Mouse (Mus musculus): ENCODE measurements around the gene Hmgn5. TPM values are rescaled to one million over a fixed set of nuclear protein-coding genes. Genes with fewer than 3 reads are reported as not detected.

The Hmgn5 gene
- polyA plus RNA-seq (2015; fragmentation: Nextera tagmentation; extraction: Ambion mirVana) = 33.6 and 33.7 TPM in 2 replicates

GRCm38 (mm10) chrX:109013283-109013682 lies at the start of gene Hmgn5:
TSS of gene Hmgn5 (minus strand) at chrX:109013404.
- DNase-seq (ENCODE audit: low spot score) = peak; percentile 88

GRCm38 (mm10) chrX:109047773-109048172 lies 34.6 kb upstream of the Hmgn5 start:
- DNase-seq (ENCODE audit: low spot score) = no peak

- no peak for DNase-seq (ENCODE audit: low spot score)
These were observed 13.0 kb upstream of the Hmgn5 start for GRCm38 (mm10) chrX:109026224-109026623.

GRCm38 (mm10) chrX:109020858-109021257 lies 7.7 kb upstream of the Hmgn5 start:
- no peak for DNase-seq (ENCODE audit: low spot score)

GRCm38 (mm10) chrX:109014166-109014565 lies 962 bp upstream of the Hmgn5 start:
- peak; percentile 5 for DNase-seq (ENCODE audit: low spot score)

GRCm38 (mm10) chrX:109013686-109014085 lies 482 bp upstream of the Hmgn5 start:
- DNase-seq (ENCODE audit: low spot score) = peak; percentile 41

- DNase-seq (ENCODE audit: low spot score) = peak; percentile 71
These were observed 703 bp downstream of the Hmgn5 start for GRCm38 (mm10) chrX:109012371-109013031.

- peak; percentile 35 for DNase-seq (ENCODE audit: low spot score)
These were observed 1.5 kb downstream of the Hmgn5 start for GRCm38 (mm10) chrX:109011611-109012185.

GRCm38 (mm10) chrX:109001277-109001676 lies 11.9 kb downstream of the Hmgn5 start:
- no peak for DNase-seq (ENCODE audit: low spot score)

Other genes with a start within 250 kb of the Hmgn5 start
- gene Brwd3, start 179.0 kb downstream of the Hmgn5 start, polyA plus RNA-seq (2015; fragmentation: Nextera tagmentation; extraction: Ambion mirVana) = 3.7 and 4.4 TPM in 2 replicates
- 40.5 and 73.1 TPM in 2 replicates for gene Sh3bgrl, start 82.0 kb upstream of the Hmgn5 start, polyA plus RNA-seq (2015; fragmentation: Nextera tagmentation; extraction: Ambion mirVana)
- gene Gm6377, start 183.4 kb upstream of the Hmgn5 start, polyA plus RNA-seq (2015; fragmentation: Nextera tagmentation; extraction: Ambion mirVana) = 0.38 and 0.67 TPM in 2 replicates